Mouse (Mus musculus) limb, embryonic 13.5 days (tissue): Measurements from ENCODE around the gene Fam124a. TPM values are rescaled to one million over a fixed set of nuclear protein-coding genes. Genes with fewer than 3 reads are reported as not detected.
A peak's percentile ranks its signal among the peaks of the same experiment; 100 is the strongest.

ENCODE experiments used
- ATAC-seq: fragments of 200-750 bp; cut with Nextera tagmentation; 2 replicates; pipeline ENCODE4 v1.8.0; 2017; ENCODE audit warnings: low read depth, moderate number of reproducible peaks, moderate TSS enrichment; ENCODE audit not compliant: low FRiP score
- H3K27ac ChIP-seq: fragments of 300-500 bp; sonication (generic); 2 replicates; pipeline ENCODE4 v1.5.1; 2015; ENCODE audit warnings: inconsistent platforms, mild to moderate bottlenecking, moderate library complexity
- H3K27me3 ChIP-seq: fragments of 300-500 bp; sonication (generic); 2 replicates; pipeline ENCODE4 v1.6.1; 2015; ENCODE audit warnings: mild to moderate bottlenecking, inconsistent platforms
- H3K36me3 ChIP-seq: fragments of 300-500 bp; sonication (generic); 2 replicates; pipeline ENCODE4 v1.6.1; 2015; ENCODE audit warnings: inconsistent platforms, mild to moderate bottlenecking, moderate library complexity
- H3K4me1 ChIP-seq: fragments of 300-500 bp; sonication (generic); 2 replicates; pipeline ENCODE4 v1.6.1; 2015; ENCODE audit warnings: inconsistent platforms
- H3K4me2 ChIP-seq: fragments of 300-500 bp; sonication (generic); replicated peaks from 2 replicates; pipeline ENCODE4 v1.6.1; 2015; ENCODE audit warnings: inconsistent platforms, mild to moderate bottlenecking, moderate library complexity
- H3K4me3 ChIP-seq: fragments of 300-500 bp; sonication (generic); 2 replicates; pipeline ENCODE4 v1.5.1; 2015; ENCODE audit warnings: moderate library complexity, mild to moderate bottlenecking, inconsistent platforms
- H3K9ac ChIP-seq: fragments of 300-500 bp; sonication (generic); 2 replicates; pipeline ENCODE4 v1.6.1; 2015; ENCODE audit warnings: mild to moderate bottlenecking, inconsistent platforms
- H3K9me3 ChIP-seq: fragments of 300-500 bp; sonication (generic); 2 replicates; pipeline ENCODE4 v1.6.1; 2016; ENCODE audit warnings: inconsistent platforms
- WGBS: fragments of 180-500 bp; shearing (Covaris S2); methylation state at CpG from one replicate; pipeline ENCODE4 v1.1.7; 2015; 5-methylcytosine and 5-hydroxymethylcytosine counted together
- polyA plus RNA-seq: library from polyadenylated mRNA; unstranded; fragments of >200 nt; fragmentation: Nextera tagmentation; extraction: Ambion mirVana; gene quantifications from 2 replicates; pipeline ENCODE4 v1.2.1, GENCODE M21; 2015

The Fam124a gene
- polyA plus RNA-seq, 1 experiment from 2014 or later: 2.1 TPM

GRCm38 (mm10) chr14:62581768-62582167, 26.2 kb downstream of the Fam124a start:
- 60% methylated on average over 9 of the region's 9 CpGs for WGBS
- Histone ChIP-seq H3K4me1 (peaks cover 15% of the 10 kb centered on the region), H3K9ac (no peak overlapping the region), H3K9me3 (no peaks in the 10 kb centered on the region), H3K4me2 (no peak overlapping the region), H3K36me3 (no peaks in the 10 kb centered on the region), H3K27me3 (0 out of 2 replicates have a peak, but pooled peaks cover 4% of the 10 kb centered on the region), H3K27ac (no peak overlapping the region), H3K4me3 (no peak overlapping the region)
- no peak for ATAC-seq

GRCm38 (mm10) chr14:62584637-62585036, 29.1 kb downstream of the Fam124a start:
- Histone ChIP-seq H3K4me2 (no peak overlapping the region), H3K4me1 (peaks cover 15% of the 10 kb centered on the region), H3K9ac (no peak overlapping the region), H3K9me3 (no peaks in the 10 kb centered on the region), H3K36me3 (no peaks in the 10 kb centered on the region), H3K27ac (no peak overlapping the region), H3K27me3 (peaks cover 11% of the 10 kb centered on the region; the same call in 1 of the 2 replicates), H3K4me3 (no peak overlapping the region)
- no peak for ATAC-seq

- Histone ChIP-seq H3K27me3 (peaks cover 11% of the 10 kb centered on the region; the same call in 1 of the 2 replicates), H3K9me3 (no peaks in the 10 kb centered on the region), H3K4me3 (no peak overlapping the region), H3K36me3 (no peaks in the 10 kb centered on the region), H3K9ac (no peak overlapping the region), H3K4me2 (no peak overlapping the region), H3K27ac (no peak overlapping the region), H3K4me1 (peaks cover 15% of the 10 kb centered on the region)
- WGBS: 32% methylated on average over 3 of the region's 3 CpGs
- ATAC-seq: no peak
These were observed 29.8 kb downstream of the Fam124a start for GRCm38 (mm10) chr14:62585338-62585737.

- H3K4me2 ChIP-seq: no peak overlapping the region
- no peak overlapping the region for H3K27ac ChIP-seq
- no peaks in the 10 kb centered on the region for H3K4me1 ChIP-seq
- no peak overlapping the region for H3K9ac ChIP-seq
- 38% methylated on average over 6 of the region's 6 CpGs for WGBS
- no peak for ATAC-seq
- no peaks in the 10 kb centered on the region for H3K9me3 ChIP-seq
- H3K27me3 ChIP-seq: no peaks in the 10 kb centered on the region
- no peak overlapping the region for H3K4me3 ChIP-seq
- H3K36me3 ChIP-seq: no peaks in the 10 kb centered on the region
These were observed 44.6 kb downstream of the Fam124a start for GRCm38 (mm10) chr14:62600109-62600522.

- peaks cover 7% of the 10 kb centered on the region; the same call in 1 of the 2 replicates for H3K27me3 ChIP-seq
- no peak for ATAC-seq
These were observed 46.7 kb downstream of the Fam124a start for GRCm38 (mm10) chr14:62602271-62602670.

GRCm38 (mm10) chr14:62602869-62603268, 47.3 kb downstream of the Fam124a start:
- Histone ChIP-seq H3K27me3 (peaks cover 7% of the 10 kb centered on the region; the same call in 1 of the 2 replicates), H3K9ac (no peak overlapping the region), H3K4me2 (no peak overlapping the region), H3K4me1 (no peaks in the 10 kb centered on the region), H3K36me3 (no peaks in the 10 kb centered on the region), H3K27ac (no peak overlapping the region), H3K4me3 (no peak overlapping the region), H3K9me3 (no peaks in the 10 kb centered on the region)
- no peak for ATAC-seq
- WGBS: 83% methylated on average over 1 of the region's 1 CpGs

More at GRCm38 (mm10) chr14:62602271-62602670, 46.7 kb downstream of the Fam124a start:
- H3K27ac ChIP-seq: no peak overlapping the region
- no peak overlapping the region for H3K9ac ChIP-seq
- H3K36me3 ChIP-seq: no peaks in the 10 kb centered on the region
- no peaks in the 10 kb centered on the region for H3K4me1 ChIP-seq
- H3K9me3 ChIP-seq: no peaks in the 10 kb centered on the region
- H3K4me2 ChIP-seq: no peak overlapping the region
- H3K4me3 ChIP-seq: no peak overlapping the region
- 79% methylated on average over 1 of the region's 1 CpGs for WGBS

GRCm38 (mm10) chr14:62607791-62608196, 52.3 kb downstream of the Fam124a start:
- H3K36me3 ChIP-seq: no peaks in the 10 kb centered on the region
- H3K9ac ChIP-seq: no peak overlapping the region
- no peak overlapping the region for H3K4me2 ChIP-seq
- H3K4me1 ChIP-seq: no peaks in the 10 kb centered on the region
- no peak overlapping the region for H3K27ac ChIP-seq
- ATAC-seq: no peak
- WGBS: 74% methylated on average over 8 of the region's 8 CpGs
- no peak overlapping the region for H3K4me3 ChIP-seq
- H3K9me3 ChIP-seq: no peaks in the 10 kb centered on the region
- H3K27me3 ChIP-seq: peaks cover 7% of the 10 kb centered on the region; the same call in 1 of the 2 replicates

GRCm38 (mm10) chr14:62609904-62610303, 54.4 kb downstream of the Fam124a start:
- Histone ChIP-seq H3K36me3 (no peaks in the 10 kb centered on the region), H3K27ac (no peak overlapping the region), H3K4me3 (no peak overlapping the region), H3K9ac (no peak overlapping the region), H3K9me3 (no peaks in the 10 kb centered on the region), H3K27me3 (peaks cover 7% of the 10 kb centered on the region; the same call in 1 of the 2 replicates), H3K4me2 (no peak overlapping the region), H3K4me1 (no peaks in the 10 kb centered on the region)
- no peak for ATAC-seq
- 81% methylated on average over 3 of the region's 3 CpGs for whole genome bisulfite sequencing

- Histone ChIP-seq H3K4me2 (no peak overlapping the region), H3K36me3 (no peaks in the 10 kb centered on the region), H3K27me3 (no peaks in the 10 kb centered on the region), H3K27ac (no peak overlapping the region), H3K9ac (no peak overlapping the region), H3K9me3 (no peaks in the 10 kb centered on the region), H3K4me1 (no peaks in the 10 kb centered on the region), H3K4me3 (no peak overlapping the region)
- ATAC-seq: no peak
- 74% methylated on average over 3 of the region's 3 CpGs for WGBS
These were observed 66.9 kb downstream of the Fam124a start for GRCm38 (mm10) chr14:62622393-62622792.

GRCm38 (mm10) chr14:62627951-62628350, 72.4 kb downstream of the Fam124a start:
- no peak overlapping the region for H3K4me3 ChIP-seq
- 89% methylated on average over 5 of the region's 5 CpGs for WGBS

GRCm38 (mm10) chr14:62637436-62638344, 82.2 kb downstream of the Fam124a start:
- Histone ChIP-seq H3K36me3 (no peaks in the 10 kb centered on the region), H3K27ac (no peak overlapping the region), H3K4me3 (no peak overlapping the region), H3K9me3 (no peaks in the 10 kb centered on the region), H3K27me3 (no peaks in the 10 kb centered on the region), H3K9ac (no peak overlapping the region), H3K4me1 (peaks cover 10% of the 10 kb centered on the region), H3K4me2 (0 out of 2 replicates have a peak overlapping the region, but pooled peaks have one; percentile 5)
- 0 out of 2 replicates have a peak, but pooled peaks have one; percentile 40 for ATAC-seq
- WGBS: 21% methylated on average over 9 of the region's 9 CpGs

More at GRCm38 (mm10) chr14:62627951-62628350, 72.4 kb downstream of the Fam124a start:
- no peak for ATAC-seq
- H3K36me3 ChIP-seq: no peaks in the 10 kb centered on the region
- no peaks in the 10 kb centered on the region for H3K27me3 ChIP-seq
- no peak overlapping the region for H3K27ac ChIP-seq
- no peaks in the 10 kb centered on the region for H3K9me3 ChIP-seq
- no peaks in the 10 kb centered on the region for H3K4me1 ChIP-seq
- H3K4me2 ChIP-seq: no peak overlapping the region
- no peak overlapping the region for H3K9ac ChIP-seq

GRCm38 (mm10) chr14:62638345-62638702, 82.8 kb downstream of the Fam124a start:
- WGBS: 47% methylated on average over 6 of the region's 6 CpGs
- H3K4me2 ChIP-seq: no peak overlapping the region
- no peak overlapping the region for H3K9ac ChIP-seq
- no peaks in the 10 kb centered on the region for H3K9me3 ChIP-seq
- peaks cover 10% of the 10 kb centered on the region for H3K4me1 ChIP-seq
- no peak overlapping the region for H3K27ac ChIP-seq
- no peak overlapping the region for H3K4me3 ChIP-seq
- H3K27me3 ChIP-seq: no peaks in the 10 kb centered on the region
- ATAC-seq: no peak
- H3K36me3 ChIP-seq: no peaks in the 10 kb centered on the region
